Mouse (Mus musculus) heart, postnatal 0 days (tissue): ENCODE data around the gene Nab1.

Source experiments
- CTCF ChIP-seq: IDR thresholded peaks from 2 replicates; pipeline ENCODE4 v1.5.1; 2016; ENCODE audit warnings: antibody characterized with exemption, control low read depth, low read depth
- EP300 ChIP-seq: IDR thresholded peaks from 2 replicates; pipeline ENCODE4 v1.6.1; 2016; ENCODE audit warnings: antibody characterized with exemption, low read depth

DNA sequence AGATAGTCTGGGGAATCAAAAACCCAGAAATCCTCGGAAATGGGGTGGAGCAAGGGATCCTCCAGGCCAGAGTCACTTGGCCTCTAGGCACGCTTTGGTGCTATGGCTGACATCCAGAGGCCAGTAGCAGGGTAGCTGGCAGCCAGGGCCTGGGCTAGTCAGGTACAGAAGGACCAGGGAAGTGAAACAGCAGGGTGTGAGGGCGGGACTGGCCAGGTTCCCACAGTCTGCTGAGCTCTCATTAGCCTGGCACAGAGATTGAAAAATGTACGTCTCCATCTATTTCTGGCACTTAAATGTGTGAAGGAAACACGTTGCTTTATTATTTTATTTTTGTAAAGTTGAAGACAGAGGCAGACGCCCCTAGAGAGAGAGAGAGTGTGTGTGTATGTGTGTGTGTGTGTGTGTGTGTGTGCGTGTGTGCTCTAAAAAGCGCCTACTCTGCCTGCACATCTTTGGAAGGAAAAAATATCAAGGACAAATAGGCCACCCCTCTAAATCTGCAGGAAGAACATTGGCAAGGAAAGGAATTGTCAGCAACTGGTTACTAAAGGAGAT is 21.0 kb upstream of the Nab1 start:
- TF ChIP-seq CTCF, result no peak
- no peak for TF ChIP-seq EP300
